Mouse (Mus musculus) MEL (cell line): ENCODE results near the gene Spag4. TPM values are rescaled to one million over a fixed set of nuclear protein-coding genes. Genes with fewer than 3 reads are reported as not detected.

Experiments used
- DNase-seq: peaks from one replicate; pipeline ENCODE4 v3.0.0; 2011; ENCODE audit warnings: low read depth, low spot score
- H3K27ac ChIP-seq: 2 replicates; pipeline ENCODE4 v1.5.1; 2012; ENCODE audit warnings: low read depth, mild to moderate bottlenecking, control low read depth, low read length, moderate library complexity; ENCODE audit not compliant: control insufficient read depth
- H3K27me3 ChIP-seq, 2 experiments: fragments of 150-350 bp in 1 of 2; sonication (generic) in 1 of 2; 2 replicates each; pipeline ENCODE4 v1.6.1; 2012; ENCODE audit warnings: low read length in 2 of 2, mild to moderate bottlenecking in 2 of 2, improper control_type of control experiment in 1 of 2, moderate library complexity in 1 of 2; ENCODE audit not compliant: insufficient read depth in 2 of 2, control insufficient read depth in 1 of 2
- H3K36me3 ChIP-seq, 2 experiments: 2 replicates each; pipeline ENCODE4 v1.6.1; 2012 to 2014; ENCODE audit warnings: low read length in 2 of 2, improper control_type of control experiment in 1 of 2, inconsistent platforms in 1 of 2, mild to moderate bottlenecking in 1 of 2; ENCODE audit not compliant: insufficient read depth in 2 of 2, control insufficient read depth in 1 of 2
- H3K4me1 ChIP-seq, 2 experiments: fragments of 150-350 bp in 1 of 2; sonication (generic) in 1 of 2; 2 replicates each; pipeline ENCODE4 v1.6.1; 2012; ENCODE audit warnings: low read length in 2 of 2, improper control_type of control experiment in 1 of 2, mild to moderate bottlenecking in 1 of 2; ENCODE audit not compliant: insufficient read depth in 2 of 2, control insufficient read depth in 1 of 2
- H3K4me3 ChIP-seq, 2 experiments: fragments of 150-350 bp in 1 of 2; sonication (generic) in 1 of 2; 2 replicates each; pipeline ENCODE4 v1.5.1; 2012; ENCODE audit warnings: low read depth in 2 of 2, low read length in 2 of 2, mild to moderate bottlenecking in 2 of 2, moderate library complexity in 2 of 2, control low read depth in 1 of 2, improper control_type of control experiment in 1 of 2; ENCODE audit not compliant: control insufficient read depth in 1 of 2, insufficient read depth in 1 of 2
- H3K79me2 ChIP-seq: 2 replicates; pipeline ENCODE4 v1.6.1; 2012; ENCODE audit warnings: mild to moderate bottlenecking, low read length, moderate library complexity; ENCODE audit not compliant: control insufficient read depth, poor library complexity, insufficient read depth
- H3K9ac ChIP-seq: 2 replicates; pipeline ENCODE4 v1.6.1; 2012; ENCODE audit warnings: low read depth, mild to moderate bottlenecking, control low read depth, low read length, moderate library complexity; ENCODE audit not compliant: control insufficient read depth, poor library complexity, severe bottlenecking
- H3K9me3 ChIP-seq: fragments of 150-350 bp; sonication (generic); replicated peaks from 2 replicates; pipeline ENCODE4 v1.6.1; 2012; ENCODE audit warnings: mild to moderate bottlenecking, low read length, improper control_type of control experiment, moderate library complexity; ENCODE audit not compliant: insufficient read depth
- BHLHE40 ChIP-seq: IDR thresholded peaks from 2 replicates; pipeline ENCODE4 v1.6.1; 2012; ENCODE audit warnings: low read depth, mild to moderate bottlenecking, inconsistent platforms, low read length, improper control_type of control experiment, borderline replicate concordance
- CHD1 ChIP-seq: IDR thresholded peaks from 2 replicates; pipeline ENCODE4 v1.6.1; 2012; ENCODE audit warnings: low read depth, mild to moderate bottlenecking, inconsistent platforms, low read length, improper control_type of control experiment
- CTCF ChIP-seq, 3 experiments: IDR thresholded peaks in 2 of 3; conservative IDR thresholded peaks in 1 of 3; 2 replicates each; pipeline ENCODE4 v1.5.1; 2011 to 2012; ENCODE audit warnings: low read length in 3 of 3, low read depth in 2 of 3, mild to moderate bottlenecking in 2 of 3, improper control_type of control experiment in 1 of 3, inconsistent platforms in 1 of 3, mixed read lengths in 1 of 3, moderate library complexity in 1 of 3; ENCODE audit not compliant: control insufficient read depth in 1 of 3, insufficient read depth in 1 of 3, poor library complexity in 1 of 3, severe bottlenecking in 1 of 3
- E2F4 ChIP-seq: IDR thresholded peaks from 2 replicates; pipeline ENCODE4 v1.6.1; 2011; ENCODE audit warnings: low read depth, low read length, improper control_type of control experiment, borderline replicate concordance
- EP300 ChIP-seq, 2 experiments: IDR thresholded peaks; 2 replicates each; pipeline ENCODE4 v1.6.1; 2011; ENCODE audit warnings: improper control_type of control experiment in 2 of 2, low read length in 2 of 2, low read depth in 1 of 2, mild to moderate bottlenecking in 1 of 2
- ETS1 ChIP-seq: IDR thresholded peaks from 2 replicates; pipeline ENCODE4 v1.6.1; 2012; ENCODE audit warnings: low read depth, mild to moderate bottlenecking, inconsistent platforms, low read length, improper control_type of control experiment, moderate library complexity
- GABPA ChIP-seq: IDR thresholded peaks from 2 replicates; pipeline ENCODE4 v1.6.1; 2012; ENCODE audit warnings: low read depth, mild to moderate bottlenecking, inconsistent platforms, low read length, improper control_type of control experiment, moderate library complexity
- GATA1 ChIP-seq: IDR thresholded peaks from 2 replicates; pipeline ENCODE4 v1.6.1; 2011; ENCODE audit warnings: low read depth, low read length, improper control_type of control experiment
- HCFC1 ChIP-seq: IDR thresholded peaks from 2 replicates; pipeline ENCODE4 v1.6.1; 2012; ENCODE audit warnings: low read depth, mild to moderate bottlenecking, inconsistent platforms, low read length, improper control_type of control experiment, moderate library complexity
- JUND ChIP-seq: IDR thresholded peaks from 2 replicates; pipeline ENCODE4 v1.6.1; 2011; ENCODE audit warnings: low read depth, mild to moderate bottlenecking, improper control_type of control experiment, low read length
- KAT2A ChIP-seq: conservative IDR thresholded peaks from 2 replicates; pipeline ENCODE4 v1.6.1; 2012; ENCODE audit warnings: low read depth, low read length, improper control_type of control experiment, inconsistent platforms
- MAFK ChIP-seq: IDR thresholded peaks from 2 replicates; pipeline ENCODE4 v1.6.1; 2011; ENCODE audit warnings: low read depth, mild to moderate bottlenecking, low read length, improper control_type of control experiment, borderline replicate concordance
- MAX ChIP-seq: IDR thresholded peaks from 2 replicates; pipeline ENCODE4 v1.6.1; 2011; ENCODE audit warnings: low read length, improper control_type of control experiment
- MAZ ChIP-seq: IDR thresholded peaks from 2 replicates; pipeline ENCODE4 v1.6.1; 2012; ENCODE audit warnings: low read depth, mild to moderate bottlenecking, inconsistent platforms, low read length, improper control_type of control experiment
- MYB ChIP-seq: IDR thresholded peaks from 2 replicates; pipeline ENCODE4 v1.6.1; 2011; ENCODE audit warnings: mild to moderate bottlenecking, low read depth, low read length, improper control_type of control experiment
- MYC ChIP-seq: IDR thresholded peaks from 2 replicates; pipeline ENCODE4 v1.6.1; 2011; ENCODE audit warnings: low read depth, mild to moderate bottlenecking, low read length, improper control_type of control experiment, moderate library complexity
- NELFE ChIP-seq: IDR thresholded peaks from 2 replicates; pipeline ENCODE4 v1.6.1; 2011; ENCODE audit warnings: low read depth, low read length, improper control_type of control experiment
- NRF1 ChIP-seq: IDR thresholded peaks from 2 replicates; pipeline ENCODE4 v1.6.1; 2014; ENCODE audit warnings: low read depth, mild to moderate bottlenecking, inconsistent platforms, low read length, improper control_type of control experiment, moderate library complexity; ENCODE audit not compliant: poor library complexity, insufficient read depth, severe bottlenecking
- POLR2A ChIP-seq, 2 experiments: IDR thresholded peaks; 2 replicates each; pipeline ENCODE4 v1.6.1; 2011 to 2012; ENCODE audit warnings: low read length in 2 of 2, mild to moderate bottlenecking in 2 of 2, control low read depth in 1 of 2, improper control_type of control experiment in 1 of 2, low read depth in 1 of 2, moderate library complexity in 1 of 2; ENCODE audit not compliant: control insufficient read depth in 1 of 2, insufficient read depth in 1 of 2, poor library complexity in 1 of 2
- POLR2AphosphoS2 ChIP-seq: IDR thresholded peaks from 2 replicates; pipeline ENCODE4 v1.6.1; 2011; ENCODE audit warnings: low read length, improper control_type of control experiment
- POLR2AphosphoS5 ChIP-seq: IDR thresholded peaks from 2 replicates; pipeline ENCODE4 v1.6.1; 2012; ENCODE audit warnings: low read depth, borderline replicate concordance, mild to moderate bottlenecking, inconsistent platforms, low read length, moderate library complexity, mixed read lengths
- RAD21 ChIP-seq: IDR thresholded peaks from 2 replicates; pipeline ENCODE4 v1.6.1; 2011; ENCODE audit warnings: mild to moderate bottlenecking, low read depth, low read length, improper control_type of control experiment
- RCOR1 ChIP-seq: IDR thresholded peaks from 2 replicates; pipeline ENCODE4 v1.6.1; 2012; ENCODE audit warnings: low read depth, mild to moderate bottlenecking, inconsistent platforms, low read length, improper control_type of control experiment
- SIN3A ChIP-seq: IDR thresholded peaks from 2 replicates; pipeline ENCODE4 v1.6.1; 2012; ENCODE audit warnings: low read length, improper control_type of control experiment, inconsistent platforms
- SMC3 ChIP-seq: IDR thresholded peaks from 2 replicates; pipeline ENCODE4 v1.6.1; 2011; ENCODE audit warnings: low read depth, low read length, improper control_type of control experiment
- TAL1 ChIP-seq: IDR thresholded peaks from 2 replicates; pipeline ENCODE4 v1.6.1; 2012; ENCODE audit warnings: mild to moderate bottlenecking, inconsistent platforms, low read length, moderate library complexity, mixed read lengths
- TBP ChIP-seq: IDR thresholded peaks from 2 replicates; pipeline ENCODE4 v1.8.0; 2011; ENCODE audit warnings: low read depth, low read length, improper control_type of control experiment
- TCF12 ChIP-seq: IDR thresholded peaks from 2 replicates; pipeline ENCODE4 v1.6.1; 2014; ENCODE audit warnings: low read depth, mild to moderate bottlenecking, inconsistent platforms, low read length, improper control_type of control experiment, moderate library complexity
- UBTF ChIP-seq: IDR thresholded peaks from 2 replicates; pipeline ENCODE4 v1.6.1; 2012; ENCODE audit warnings: low read depth, mild to moderate bottlenecking, inconsistent platforms, low read length, improper control_type of control experiment, moderate library complexity, borderline replicate concordance; ENCODE audit not compliant: insufficient read depth
- USF2 ChIP-seq, 2 experiments: IDR thresholded peaks; 2 replicates each; pipeline ENCODE4 v1.6.1; 2011 to 2012; ENCODE audit warnings: improper control_type of control experiment in 2 of 2, low read length in 2 of 2, borderline replicate concordance in 1 of 2, inconsistent platforms in 1 of 2, low read depth in 1 of 2, mild to moderate bottlenecking in 1 of 2; ENCODE audit not compliant: insufficient read depth in 1 of 2
- ZC3H11A ChIP-seq: IDR thresholded peaks from 2 replicates; pipeline ENCODE4 v1.6.1; 2012; ENCODE audit warnings: low read depth, mild to moderate bottlenecking, inconsistent platforms, low read length, improper control_type of control experiment
- ZKSCAN1 ChIP-seq: IDR thresholded peaks from 2 replicates; pipeline ENCODE4 v1.6.1; 2012; ENCODE audit warnings: low read depth, mild to moderate bottlenecking, inconsistent platforms, low read length, improper control_type of control experiment, moderate library complexity
- ZMIZ1 ChIP-seq: IDR thresholded peaks from 2 replicates; pipeline ENCODE4 v1.6.1; 2012; ENCODE audit warnings: low read depth, mild to moderate bottlenecking, inconsistent platforms, low read length, improper control_type of control experiment, moderate library complexity
- polyA plus RNA-seq, 2 experiments: library from polyadenylated mRNA; stranded (reverse) in 1 of 2; unstranded in 1 of 2; fragments of >175 nt in 1 of 2; fragments of >200 nt in 1 of 2; gene quantifications; 2 replicates each; pipeline versions ENCODE4 v1.2.1 to v1.2.4; 2012; ENCODE audit warnings: low replicate concordance in 2 of 2, low read depth in 1 of 2; ENCODE audit not compliant: insufficient read length in 2 of 2, insufficient read depth in 1 of 2, missing spikeins in 1 of 2
- total RNA-seq: library from RNA; depleted of rRNA; stranded (reverse); fragments of 300-350 nt; gene quantifications from 2 replicates; pipeline ENCODE4 v1.2.3, GENCODE M21; 2012

The Spag4 gene
- total and polyA plus RNA-seq, 3 experiments: 5.5 to 10.9 TPM; not detected in 1

- no peak for TF ChIP-seq NRF1
- TF ChIP-seq MYC: peak; percentile 84; the same call in 1 of the 2 replicates
- TF ChIP-seq TCF12: peak; percentile 59
- TF ChIP-seq UBTF: 0 out of 2 replicates have a peak, but pooled peaks have one; percentile 53
- TF ChIP-seq BHLHE40: no peak
- TF ChIP-seq MAZ: no peak
- no peak for TF ChIP-seq ZC3H11A
- TF ChIP-seq JUND: no peak
Measured at GRCm38 (mm10) chr2:156021219-156021618, 43.8 kb upstream of the Spag4 start (continued).

DNA sequence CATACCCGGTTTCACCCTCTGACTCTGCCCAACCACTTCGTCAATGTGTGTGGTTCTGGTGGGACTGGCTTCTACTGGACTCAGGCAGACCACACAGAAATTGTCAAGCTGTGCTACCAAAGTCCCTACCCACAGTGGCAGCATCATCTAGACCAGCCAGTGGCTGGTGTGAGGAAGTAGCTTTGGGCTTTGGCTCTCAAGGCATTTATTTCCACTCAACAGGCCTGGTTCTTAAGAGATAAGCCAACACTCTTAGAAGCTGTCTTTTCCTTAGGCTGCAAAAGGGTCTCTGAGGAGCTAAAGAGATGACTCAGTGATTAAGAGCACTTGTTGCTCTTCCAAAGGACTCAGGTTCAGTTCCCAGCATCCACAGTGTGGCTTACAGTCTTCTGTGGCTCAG, 43.2 kb upstream of the Spag4 start:
- Histone ChIP-seq H3K4me3 (peak overlapping the region in 1 of 2 experiments; percentile 2; a peak in 2 of 4 replicates), H3K36me3 (peaks cover 0 to 20% of the 10 kb centered on the region in 2 experiments; a peak in 2 of 4 replicates), H3K4me1 (peaks cover 5 to 26% of the 10 kb centered on the region in 2 experiments), H3K9ac (peak overlapping the region; percentile 47), H3K27ac (peak overlapping the region; percentile 78), H3K27me3 (no peaks in the 10 kb centered on the region), H3K9me3 (no peaks in the 10 kb centered on the region), H3K79me2 (no peaks in the 10 kb centered on the region)
- peak; percentile 90 for DNase-seq
- TF ChIP-seq JUND (no peak), POLR2AphosphoS2 (no peak), UBTF (no peak), EP300 (IDR thresholded peaks at IDR 0.05; ENCODE audit: low read depth in 1 of 2, low read length in 2 of 2) (peak; percentile 67 to 74), NELFE (peak; percentile 42), SMC3 (no peak), KAT2A (no peak), RCOR1 (0 out of 2 replicates have a peak, but pooled peaks have one; percentile 35), USF2 (IDR thresholded peaks at IDR 0.05; ENCODE audit: borderline replicate concordance in 1 of 2, insufficient read depth in 1 of 2, low read depth in 1 of 2, low read length in 2 of 2) (no peak), E2F4 (no peak), MAX (peak; percentile 10; the same call in 1 of the 2 replicates), POLR2AphosphoS5 (no peak), GATA1 (peak; percentile 82), POLR2A (IDR thresholded peaks at IDR 0.05; ENCODE audit: control insufficient read depth in 1 of 2, insufficient read depth in 1 of 2, low read depth in 1 of 2, low read length in 2 of 2, poor library complexity in 1 of 2) (no peak), RAD21 (no peak; the same call in 1 of the 2 replicates), NRF1 (no peak), MAZ (no peak), MAFK (no peak; the same call in 1 of the 2 replicates), MYB (no peak), CTCF (IDR thresholded peaks at IDR 0.05 in 2 of 3, conservative IDR thresholded peaks at IDR 0.05 in 1 of 3; ENCODE audit: control insufficient read depth in 1 of 3, insufficient read depth in 1 of 3, low read depth in 2 of 3, low read length in 3 of 3, poor library complexity in 1 of 3, severe bottlenecking in 1 of 3) (no peak), TAL1 (peak; percentile 81), BHLHE40 (no peak), ZKSCAN1 (no peak), TCF12 (peak; percentile 65; the same call in 1 of the 2 replicates), HCFC1 (no peak), SIN3A (no peak; the same call in 1 of the 2 replicates), TBP (peak; percentile 42), ZMIZ1 (no peak), CHD1 (no peak), GABPA (no peak), MYC (peak; percentile 66), ETS1 (peak; percentile 63)
